Mouse (Mus musculus): ENCODE data around the gene Hipk4. TPM values are rescaled to one million over a fixed set of nuclear protein-coding genes. Genes with fewer than 3 reads are reported as not detected.
A peak's percentile ranks its signal among the peaks of the same experiment; 100 is the strongest.
"Not testable (repeated sequence)": the region's sequence is repeated elsewhere in the genome, so short reads cannot be mapped to it uniquely, and the experiment has no call there.

Gene Hipk4
- polyA plus RNA-seq, 1 experiment from 2014 or later: 0.82 TPM

DNA sequence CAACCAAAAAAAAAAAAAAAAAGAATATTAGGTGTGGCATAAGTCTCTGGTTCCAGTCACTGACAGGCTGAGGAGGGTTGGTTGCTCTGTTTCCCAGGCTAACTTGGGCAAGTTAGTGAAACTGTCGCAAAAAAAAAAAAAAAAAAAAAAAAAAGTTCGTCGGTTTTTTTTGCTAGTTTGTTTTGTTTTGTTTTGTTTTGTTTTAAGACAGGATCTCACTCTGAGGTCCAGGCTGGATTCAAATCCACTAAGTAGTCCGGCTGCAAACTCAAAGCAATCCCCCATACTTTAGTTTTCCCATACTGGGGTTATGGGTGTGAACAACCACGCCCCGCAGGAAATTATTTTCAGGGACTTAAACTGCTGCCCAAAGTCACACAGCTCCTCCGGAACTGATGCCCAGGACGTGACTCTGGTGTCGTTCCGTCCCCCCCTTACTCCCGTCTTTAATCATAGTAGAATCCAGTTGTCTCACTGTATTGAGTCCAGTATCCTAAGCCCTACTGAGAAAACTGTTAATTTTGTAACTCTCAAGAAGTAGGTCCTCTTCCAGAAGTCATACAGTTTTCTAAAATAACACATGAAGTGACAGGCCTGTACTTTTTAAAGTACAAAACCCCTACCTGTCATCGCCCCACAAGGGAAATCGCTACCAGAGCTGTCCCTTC is 36.8 kb upstream of the Hipk4 start:
- WGBS: 7% methylated on average over 13 of the region's 13 CpGs
- Histone ChIP-seq H3K27ac (replicated peaks) (peak overlapping the region; percentile 88), H3K27me3 (no peaks in the 10 kb centered on the region), H3K4me3 (peak overlapping the region; percentile 70), H3K4me1 (replicated peaks) (peaks cover 30% of the 10 kb centered on the region), H3K4me2 (peak overlapping the region; percentile 70), H3K36me3 (no peaks in the 10 kb centered on the region), H3K9ac (peak overlapping the region; percentile 28), H3K9me3 (no peaks in the 10 kb centered on the region)
- peak; percentile 16 for ATAC-seq (ENCODE audit: low FRiP score, low read depth)

DNA sequence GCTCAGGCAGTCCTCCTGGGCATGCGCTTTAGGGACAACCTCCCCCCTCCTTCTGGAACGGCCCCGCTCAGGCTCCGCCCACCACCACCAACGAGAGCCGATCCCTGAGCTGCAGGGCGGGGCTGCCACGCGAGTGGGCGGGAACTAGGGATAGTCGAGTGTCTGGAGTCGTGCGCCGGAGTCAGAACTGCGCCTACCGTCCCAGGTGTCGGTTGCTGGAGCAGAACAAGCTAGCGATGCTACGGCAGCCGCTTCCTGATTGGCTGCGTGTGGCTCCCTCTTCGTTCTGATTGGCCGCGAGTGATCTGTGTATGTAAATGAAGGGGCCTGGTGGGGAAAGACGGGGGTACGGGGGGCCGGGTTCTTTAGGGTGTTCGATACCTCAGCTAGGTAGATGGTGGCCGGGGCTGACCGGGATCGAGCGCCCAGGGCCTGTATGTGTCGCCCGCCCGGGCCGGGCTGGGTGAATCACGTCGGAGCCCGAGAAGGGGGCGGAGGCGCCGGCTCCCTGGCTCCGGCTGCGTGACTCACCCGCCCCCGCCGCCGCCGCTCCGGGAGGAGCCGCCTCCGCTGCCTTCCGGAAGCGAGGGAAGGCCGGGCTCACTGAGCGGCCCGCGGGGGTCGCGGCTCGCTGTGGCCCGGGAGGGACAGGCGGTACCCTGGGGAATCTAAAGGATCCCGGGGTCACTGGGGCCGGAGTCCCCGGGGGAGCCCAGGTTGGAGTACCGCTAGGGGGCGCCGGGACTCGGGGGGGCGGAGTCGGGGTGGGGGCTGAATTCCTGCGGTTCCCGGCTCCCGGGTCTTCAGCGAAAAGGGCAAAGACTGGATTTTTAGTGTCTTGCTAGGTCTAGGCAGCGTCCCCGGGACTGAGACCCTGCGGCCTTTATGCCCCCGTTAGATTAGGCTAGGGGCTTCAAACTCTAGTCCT is 36.0 kb upstream of the Hipk4 start, which contains the start of gene Sertad1:
TSS of gene Sertad1 (plus strand) at position 141 of the 928 bp plus-strand sequence.
- peak within 1 kb of the TSS; percentile 70 for H3K9ac ChIP-seq
- H3K27me3 ChIP-seq: no peaks in the 10 kb centered on the region
- peaks cover 23% of the 10 kb centered on the region for H3K4me1 ChIP-seq (replicated peaks)
- H3K27ac ChIP-seq (replicated peaks): peak within 1 kb of the TSS; percentile 88
- H3K9me3 ChIP-seq: no peaks in the 10 kb centered on the region
- H3K36me3 ChIP-seq: no peaks in the 10 kb centered on the region
- peak; percentile 98 for ATAC-seq (ENCODE audit: low FRiP score, low read depth)
- H3K4me3 ChIP-seq: peak within 1 kb of the TSS; percentile 70
- H3K4me2 ChIP-seq: peak within 1 kb of the TSS; percentile 70
- under 1% methylated on average over 80 of the region's 80 CpGs for WGBS

DNA sequence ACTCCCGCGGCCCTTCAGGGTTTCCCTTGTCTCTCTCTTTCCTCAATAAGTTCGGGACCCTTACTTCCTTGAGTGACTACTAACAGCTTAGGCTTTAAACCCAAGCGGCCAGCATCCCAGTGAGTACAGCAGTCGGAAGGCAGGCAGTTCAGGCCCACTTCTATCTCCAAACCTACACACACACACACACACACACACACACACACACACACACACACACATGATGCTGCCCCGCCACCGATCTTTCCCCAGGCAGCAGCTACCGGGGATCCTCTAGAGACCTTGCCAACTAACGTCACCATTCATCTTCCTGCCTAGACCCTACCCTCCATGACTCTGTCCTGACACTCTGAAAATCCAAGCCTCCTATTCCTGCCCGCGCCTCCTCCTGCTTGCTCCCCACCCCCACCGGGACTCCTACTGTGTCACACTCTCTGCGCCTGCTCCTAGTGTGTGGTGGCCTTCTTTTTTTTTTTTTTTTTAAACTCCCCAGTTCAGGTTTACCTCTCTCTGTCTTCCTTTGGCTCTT is 35.3 kb upstream of the Hipk4 start:
- ATAC-seq (ENCODE audit: low FRiP score, low read depth): no peak
- Histone ChIP-seq H3K4me2 (peak overlapping the region; percentile 70), H3K36me3 (no peaks in the 10 kb centered on the region), H3K27me3 (no peaks in the 10 kb centered on the region), H3K27ac (replicated peaks) (peak overlapping the region; percentile 88), H3K9ac (peak overlapping the region; percentile 70; the same call in 1 of the 2 replicates), H3K4me3 (peak overlapping the region; percentile 70), H3K9me3 (no peaks in the 10 kb centered on the region), H3K4me1 (replicated peaks) (peaks cover 23% of the 10 kb centered on the region)
- 3% methylated on average over 13 of the region's 13 CpGs for WGBS

DNA sequence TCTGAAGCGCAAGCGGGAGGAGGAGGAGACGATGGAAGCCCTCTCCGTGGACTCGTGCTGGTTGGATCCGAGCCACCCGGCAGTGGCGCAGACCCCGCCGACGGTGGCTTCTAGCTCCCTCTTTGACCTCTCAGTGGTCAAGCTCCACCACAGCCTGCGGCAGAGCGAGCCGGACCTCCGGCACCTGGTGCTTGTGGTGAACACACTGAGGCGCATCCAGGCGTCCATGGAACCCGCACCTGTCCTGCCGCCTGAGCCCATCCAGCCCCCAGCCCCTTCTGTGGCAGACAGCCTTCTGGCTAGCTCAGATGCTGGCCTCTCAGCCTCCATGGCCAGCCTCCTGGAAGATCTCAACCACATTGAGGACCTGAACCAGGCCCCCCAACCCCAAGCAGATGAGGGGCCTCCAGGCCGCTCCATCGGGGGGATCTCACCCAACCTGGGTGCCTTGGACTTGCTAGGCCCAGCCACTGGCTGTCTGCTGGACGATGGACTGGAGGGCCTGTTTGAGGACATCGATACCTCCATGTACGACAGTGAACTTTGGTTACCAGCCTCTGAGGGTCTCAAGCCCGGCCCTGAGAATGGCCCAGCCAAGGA is 33.7 kb upstream of the Hipk4 start:
- ATAC-seq (ENCODE audit: low FRiP score, low read depth): no peak
- no peaks in the 10 kb centered on the region for H3K36me3 ChIP-seq
- WGBS: 93% methylated on average over 24 of the region's 25 CpGs

DNA sequence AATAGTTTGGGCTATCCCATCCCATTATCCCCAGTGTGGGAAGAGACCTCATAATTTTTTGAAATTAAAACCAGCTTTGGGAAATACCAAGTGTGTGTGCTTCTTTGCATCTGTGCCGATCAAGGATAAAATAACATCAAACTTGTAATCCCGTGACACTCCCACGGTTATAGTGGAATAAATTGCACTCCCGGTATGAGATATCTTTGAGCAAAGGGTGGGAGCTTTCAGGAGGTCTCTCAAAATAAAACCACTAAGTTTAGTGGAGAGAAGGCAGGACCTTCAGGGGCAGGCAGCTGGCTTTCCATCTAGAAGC is 32.9 kb upstream of the Hipk4 start:
- no peak for ATAC-seq (ENCODE audit: low FRiP score, low read depth)
- peak overlapping the region; percentile 62 for H3K27ac ChIP-seq (replicated peaks)
- H3K4me2 ChIP-seq: peak overlapping the region; percentile 52
- peak overlapping the region; percentile 31 for H3K4me3 ChIP-seq
- WGBS: 40% methylated on average over 4 of the region's 4 CpGs
- no peaks in the 10 kb centered on the region for H3K9me3 ChIP-seq
- H3K36me3 ChIP-seq: no peaks in the 10 kb centered on the region
- H3K4me1 ChIP-seq (replicated peaks): peaks cover 23% of the 10 kb centered on the region
- H3K27me3 ChIP-seq: no peaks in the 10 kb centered on the region
- H3K9ac ChIP-seq: no peak overlapping the region; the same call in 1 of the 2 replicates

More for the DNA sequence above, 33.7 kb upstream of the Hipk4 start:
- no peak overlapping the region for H3K9ac ChIP-seq
- no peak overlapping the region for H3K4me3 ChIP-seq
- no peak overlapping the region for H3K27ac ChIP-seq (replicated peaks)
- H3K9me3 ChIP-seq: no peaks in the 10 kb centered on the region
- peaks cover 23% of the 10 kb centered on the region for H3K4me1 ChIP-seq (replicated peaks)
- H3K4me2 ChIP-seq: no peak overlapping the region
- no peaks in the 10 kb centered on the region for H3K27me3 ChIP-seq

DNA sequence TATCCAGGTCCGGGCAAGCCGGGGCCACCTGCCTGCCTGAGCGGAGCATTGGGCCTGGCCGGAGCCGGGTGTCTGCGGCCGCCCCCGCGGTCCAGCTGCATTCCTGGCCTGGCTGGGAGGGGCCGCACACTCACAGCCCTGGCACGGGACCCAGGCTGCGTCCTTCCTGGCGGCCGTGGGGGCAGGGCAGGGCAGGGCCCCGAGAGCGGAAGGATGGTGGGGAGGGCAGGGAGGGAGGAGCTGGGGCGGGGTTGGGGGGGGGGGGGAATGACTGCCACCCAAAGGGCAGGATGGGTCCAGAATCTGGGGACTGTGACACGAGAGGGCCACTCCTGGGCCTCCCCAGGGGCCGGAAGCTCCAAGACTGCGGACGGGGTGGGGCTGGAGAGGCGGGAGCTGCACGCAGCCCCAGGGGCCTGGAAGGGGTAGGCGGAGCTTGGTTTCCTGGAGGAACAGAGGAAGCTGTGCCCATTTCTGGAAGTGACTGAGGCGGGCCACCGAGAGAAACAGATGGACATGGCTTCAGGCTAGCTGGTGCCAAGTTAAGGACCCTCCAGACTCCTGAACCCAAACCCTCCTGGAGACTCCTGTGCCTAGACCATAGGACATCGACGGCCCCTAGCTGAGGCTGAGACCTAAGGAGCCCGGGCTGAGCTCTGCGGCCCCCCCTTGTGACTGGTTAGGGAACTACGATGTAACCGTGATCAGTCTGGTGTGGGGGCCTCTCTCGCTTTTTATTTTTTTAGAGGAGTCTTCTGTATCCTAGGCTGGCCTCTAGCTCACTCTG is 32.3 kb upstream of the Hipk4 start:
- Histone ChIP-seq H3K4me3 (peak overlapping the region; percentile 31), H3K27me3 (no peaks in the 10 kb centered on the region), H3K4me2 (peak overlapping the region; percentile 52), H3K4me1 (replicated peaks) (peaks cover 23% of the 10 kb centered on the region), H3K36me3 (no peaks in the 10 kb centered on the region), H3K9ac (no peak overlapping the region; the same call in 1 of the 2 replicates), H3K9me3 (no peaks in the 10 kb centered on the region), H3K27ac (replicated peaks) (peak overlapping the region; percentile 62)
- WGBS: 2% methylated on average over 32 of the region's 33 CpGs
- ATAC-seq (ENCODE audit: low FRiP score, low read depth): 0 out of 2 replicates have a peak, but pooled peaks have one; percentile 12

DNA sequence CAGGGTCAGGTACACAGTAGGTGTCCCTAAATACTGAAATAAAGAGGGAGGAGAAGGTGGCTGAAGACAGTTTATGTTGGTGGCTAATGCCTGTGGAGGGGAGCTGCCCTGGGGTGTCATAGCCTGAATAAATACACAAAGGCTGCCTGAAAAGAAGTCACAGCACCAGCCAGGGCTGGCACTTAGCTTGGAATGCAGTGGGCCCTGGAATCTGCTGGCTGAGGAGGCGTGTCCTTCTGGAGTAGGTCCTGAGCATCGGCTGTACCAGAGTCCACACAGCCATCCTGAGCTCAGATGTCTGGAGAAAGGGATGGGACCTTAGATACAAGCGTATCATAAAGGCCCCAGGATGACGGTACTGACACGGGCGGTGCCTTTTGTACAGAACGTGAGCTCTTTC is 31.2 kb upstream of the Hipk4 start:
- no peak overlapping the region for H3K4me2 ChIP-seq
- H3K27me3 ChIP-seq: no peaks in the 10 kb centered on the region
- no peak overlapping the region for H3K27ac ChIP-seq (replicated peaks)
- ATAC-seq (ENCODE audit: low FRiP score, low read depth): no peak
- peaks cover 18% of the 10 kb centered on the region for H3K4me1 ChIP-seq (replicated peaks)
- no peaks in the 10 kb centered on the region for H3K9me3 ChIP-seq
- H3K9ac ChIP-seq: no peak overlapping the region
- no peaks in the 10 kb centered on the region for H3K36me3 ChIP-seq
- H3K4me3 ChIP-seq: no peak overlapping the region
- WGBS: 76% methylated on average over 7 of the region's 7 CpGs

DNA sequence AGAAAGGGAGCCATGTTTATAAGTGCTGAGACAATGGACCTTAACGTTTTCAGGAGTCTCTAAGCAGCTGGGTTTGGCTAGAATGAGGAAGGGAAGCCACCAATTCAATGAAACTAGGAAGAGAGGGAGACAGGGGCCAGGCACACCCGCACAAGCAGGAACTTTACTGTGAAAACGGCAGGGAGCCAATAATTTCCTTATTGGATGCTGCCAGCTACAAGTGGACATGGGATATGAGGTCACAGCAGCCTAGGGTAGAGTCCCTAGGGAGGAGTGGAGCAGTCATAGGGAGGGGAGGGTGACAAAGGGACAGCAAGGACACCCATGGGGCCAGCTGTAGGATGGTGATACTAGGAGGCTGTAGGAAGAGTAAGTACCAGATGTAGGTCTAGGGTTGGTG is 30.0 kb upstream of the Hipk4 start:
- 72% methylated on average over 3 of the region's 3 CpGs for WGBS
- peaks cover 10% of the 10 kb centered on the region for H3K4me1 ChIP-seq (replicated peaks)

DNA sequence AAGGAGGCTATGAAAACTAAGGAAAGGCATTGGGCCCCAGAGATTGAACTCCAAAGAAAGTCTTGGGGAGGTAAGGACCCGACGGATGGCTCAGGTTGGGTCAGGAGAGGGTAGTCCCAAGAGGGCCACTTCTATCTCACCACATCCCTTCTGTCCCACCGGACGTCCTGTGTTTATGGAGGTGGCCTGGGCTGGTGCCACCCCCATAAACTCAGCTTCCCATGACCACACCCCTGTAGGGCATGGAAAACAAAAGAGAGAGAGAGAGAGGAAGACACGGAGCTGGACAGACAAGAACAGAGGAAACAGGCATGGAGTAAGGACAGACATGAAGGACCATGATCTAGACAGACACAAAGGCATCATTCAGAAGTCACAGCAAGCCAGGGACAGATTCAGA is 29.6 kb upstream of the Hipk4 start:
- Histone ChIP-seq H3K4me3 (no peak overlapping the region), H3K4me1 (replicated peaks) (peaks cover 7% of the 10 kb centered on the region; the same call in 1 of the 2 replicates), H3K4me2 (no peak overlapping the region), H3K9ac (no peak overlapping the region), H3K27ac (replicated peaks) (no peak overlapping the region), H3K36me3 (no peaks in the 10 kb centered on the region), H3K9me3 (no peaks in the 10 kb centered on the region), H3K27me3 (no peaks in the 10 kb centered on the region)
- WGBS: 81% methylated on average over 5 of the region's 5 CpGs
- ATAC-seq (ENCODE audit: low FRiP score, low read depth): no peak

More for the DNA sequence above, 30.0 kb upstream of the Hipk4 start:
- no peak for ATAC-seq (ENCODE audit: low FRiP score, low read depth)
- H3K27ac ChIP-seq (replicated peaks): no peak overlapping the region
- H3K4me3 ChIP-seq: no peak overlapping the region
- H3K27me3 ChIP-seq: no peaks in the 10 kb centered on the region
- H3K9me3 ChIP-seq: no peaks in the 10 kb centered on the region
- no peak overlapping the region for H3K4me2 ChIP-seq
- H3K9ac ChIP-seq: no peak overlapping the region
- no peaks in the 10 kb centered on the region for H3K36me3 ChIP-seq

DNA sequence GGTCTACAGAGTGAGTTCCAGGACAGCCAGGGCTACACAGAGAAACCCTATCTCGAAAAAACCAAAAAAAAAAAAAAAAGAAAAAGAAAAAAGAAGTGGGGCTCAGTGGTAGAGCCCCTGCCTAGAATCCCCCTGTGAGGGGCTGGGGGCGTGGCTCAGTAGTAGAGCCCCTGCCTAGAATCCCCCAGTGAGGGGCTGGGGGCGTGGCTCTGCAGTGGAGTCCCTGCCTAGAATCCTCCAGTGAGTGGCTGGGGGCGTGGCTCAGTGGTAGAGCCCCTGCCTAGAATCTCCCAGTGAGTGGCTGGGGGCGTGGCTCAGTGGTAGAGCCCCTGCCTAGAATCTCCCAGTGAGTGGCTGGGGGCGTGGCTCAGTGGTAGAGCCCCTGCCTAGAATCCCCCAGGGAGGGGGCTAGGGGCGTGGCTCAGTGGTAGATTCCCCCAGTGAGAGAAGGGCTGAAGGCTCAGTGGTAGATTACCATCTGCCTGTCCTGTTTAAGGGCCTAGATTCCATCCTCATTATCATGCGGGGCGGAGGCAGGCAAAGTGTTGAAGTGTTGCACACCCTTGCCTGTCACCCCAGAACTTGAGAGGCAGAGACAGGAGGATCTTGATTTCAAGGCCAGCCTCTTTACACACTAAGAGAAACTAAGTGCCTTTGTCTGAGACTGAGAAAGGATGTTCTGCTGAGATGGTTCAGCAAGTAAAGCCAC is 28.3 kb upstream of the Hipk4 start:
- ATAC-seq (ENCODE audit: low FRiP score, low read depth); H3K27ac ChIP-seq (replicated peaks); H3K9me3 ChIP-seq; H3K36me3 ChIP-seq; H3K4me3 ChIP-seq; H3K4me2 ChIP-seq; H3K27me3 ChIP-seq; H3K9ac ChIP-seq; H3K4me1 ChIP-seq (replicated peaks): not testable (repeated sequence)
- WGBS: 94% methylated on average over 9 of the region's 9 CpGs

DNA sequence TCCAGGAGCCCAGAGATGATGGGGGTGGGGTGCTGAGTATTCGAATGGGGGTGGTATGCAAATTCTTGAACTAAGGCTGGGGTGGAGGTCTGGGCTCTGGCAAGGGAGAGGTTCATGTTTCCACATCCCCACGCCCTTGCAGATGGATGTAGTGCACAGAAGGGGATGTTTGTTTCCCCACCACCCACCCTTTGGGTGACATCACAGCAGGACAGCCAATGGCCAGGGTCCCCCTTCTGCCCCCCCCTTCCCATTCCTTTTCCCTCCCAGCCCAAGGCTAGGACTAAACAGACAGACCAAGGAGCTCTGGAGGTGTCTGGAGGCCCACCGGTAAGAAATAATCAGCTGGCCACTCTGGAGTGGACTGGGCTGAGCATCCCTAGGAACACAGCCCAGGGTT is 24.0 kb upstream of the Hipk4 start, which contains the start of gene Prx:
TSS of gene Prx (plus strand) at position 289 of the 400 bp plus-strand sequence.
- no peak within 1 kb of the TSS for H3K4me2 ChIP-seq
- no peak within 1 kb of the TSS for H3K4me3 ChIP-seq
- no peaks in the 10 kb centered on the region for H3K36me3 ChIP-seq
- H3K4me1 ChIP-seq (replicated peaks): no peaks in the 10 kb centered on the region
- H3K9ac ChIP-seq: no peak within 1 kb of the TSS
- 61% methylated on average over 3 of the region's 3 CpGs for WGBS
- H3K27me3 ChIP-seq: no peaks in the 10 kb centered on the region
- H3K9me3 ChIP-seq: no peaks in the 10 kb centered on the region
- no peak within 1 kb of the TSS for H3K27ac ChIP-seq (replicated peaks)
- no peak for ATAC-seq (ENCODE audit: low FRiP score, low read depth)

Data from hindbrain, embryonic 15.5 days (tissue).